Mouse (Mus musculus): ENCODE measurements at regions not wholly inside any gene's neighbourhood (a gene's known extent, or its start where the extent isn't known, plus 50 kb on each side); places are given as distances from the start of the nearest gene placed in this dataset.

DNA sequence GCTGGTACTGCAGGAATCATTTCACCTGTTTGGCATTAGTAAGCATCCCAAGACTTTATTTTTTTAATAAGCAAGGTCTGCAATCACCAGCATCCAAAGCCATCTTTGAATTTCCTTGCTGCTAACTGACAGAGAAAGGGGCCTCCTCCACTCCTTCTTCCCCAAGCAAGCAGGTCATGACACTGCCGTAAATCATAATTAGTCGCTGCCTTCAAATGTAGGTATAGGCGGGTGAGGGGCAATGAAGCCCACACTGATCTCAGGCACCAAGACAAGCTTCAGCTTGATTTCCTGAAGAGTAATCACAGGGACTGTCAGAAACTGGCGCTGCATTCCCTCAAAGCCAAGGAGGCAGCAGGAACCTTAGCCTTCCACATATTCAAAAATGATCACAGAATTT lies 73.3 kb upstream of the Ptprt start:
- DNase-seq (ENCODE audit: low spot score) = no peak

DNA sequence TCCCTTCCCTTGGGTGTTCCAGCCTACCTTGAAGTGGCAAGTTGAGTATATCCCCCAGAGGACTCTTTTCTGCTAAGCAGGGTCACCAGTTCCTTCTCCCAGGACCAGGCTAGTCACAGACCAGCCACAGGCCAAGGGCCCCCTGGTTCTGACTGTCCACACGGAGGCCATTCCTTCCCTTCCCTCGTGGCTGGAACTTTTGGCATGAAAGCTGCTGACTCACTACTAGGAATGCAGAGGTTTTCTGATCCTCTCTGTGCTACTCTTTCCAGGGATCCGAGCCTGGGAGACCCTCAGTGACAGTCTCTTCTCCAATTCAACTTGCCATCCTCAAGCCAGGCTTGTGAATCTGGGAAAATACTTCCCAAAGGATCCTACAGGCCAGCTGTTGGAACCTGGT lies 59.1 kb upstream of the Ptprt start:
- DNase-seq (ENCODE audit: low spot score) = no peak

DNA sequence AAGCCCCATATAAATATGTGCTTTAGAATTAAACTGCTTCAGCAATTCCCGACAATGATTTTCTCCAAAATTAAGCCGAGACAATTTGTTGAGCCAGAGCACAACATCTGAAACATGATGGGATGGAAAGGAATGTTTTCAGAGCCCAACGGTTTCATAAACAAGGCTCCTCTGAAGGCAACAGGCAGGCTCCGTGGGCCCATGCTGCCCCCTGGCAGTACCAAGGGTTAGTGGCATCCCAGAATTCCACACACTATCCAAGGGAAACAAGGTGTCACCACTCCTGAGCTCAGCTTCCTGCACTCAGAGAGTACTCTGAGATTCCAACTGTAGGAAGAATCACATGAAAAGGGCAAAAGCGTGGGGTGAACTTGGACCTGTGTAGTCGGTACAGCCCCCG lies 57.5 kb upstream of the Ptprt start:
- DNase-seq (ENCODE audit: low spot score) = no peak

DNA sequence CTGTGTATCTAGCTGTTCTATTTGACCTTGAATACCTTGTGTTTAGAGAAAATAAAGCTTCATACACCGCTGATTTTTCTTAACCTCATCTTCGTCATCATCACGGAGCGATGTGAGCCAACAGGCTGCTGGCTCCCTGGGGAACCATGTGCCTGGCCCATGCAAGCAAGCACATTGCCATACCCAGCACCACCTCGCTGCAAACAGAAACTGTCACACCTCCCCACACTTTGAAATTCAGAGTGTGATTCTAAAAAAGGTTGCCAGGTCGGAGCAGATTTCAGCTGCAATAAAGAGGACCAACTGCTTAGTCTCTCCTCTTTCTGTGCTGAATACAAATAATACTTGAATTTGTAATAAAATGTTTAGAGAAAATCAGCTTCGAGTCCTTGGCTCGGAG lies 54.0 kb upstream of the Ptprt start:
- DNase-seq (ENCODE audit: low spot score) = no peak

GRCm38 (mm10) chr2:162712972-162713371 lies 52.0 kb upstream of the Ptprt start:
- no peak for DNase-seq (ENCODE audit: low spot score)

- DNase-seq (ENCODE audit: low spot score) = no peak
These were observed 51.4 kb upstream of the Ptprt start for GRCm38 (mm10) chr2:162712394-162712793.

All from ovary, postnatal 36 days (tissue).